Mouse (Mus musculus) testis, adult 2 months (tissue): ENCODE results near the gene Tbx18.

Source experiments
- CTCF ChIP-seq: fragments of 200-500 bp; IDR thresholded peaks from 2 replicates; pipeline ENCODE4 v1.5.1; 2012; ENCODE audit warnings: low read depth, mild to moderate bottlenecking, inconsistent platforms, low read length, moderate library complexity; ENCODE audit not compliant: control insufficient read depth, insufficient read depth, insufficient replicate concordance
- POLR2A ChIP-seq: fragments of 200-500 bp; IDR thresholded peaks from 2 replicates; pipeline ENCODE4 v1.6.1; 2012; ENCODE audit warnings: low read depth, mild to moderate bottlenecking, inconsistent platforms, low read length, moderate library complexity; ENCODE audit not compliant: control insufficient read depth

DNA sequence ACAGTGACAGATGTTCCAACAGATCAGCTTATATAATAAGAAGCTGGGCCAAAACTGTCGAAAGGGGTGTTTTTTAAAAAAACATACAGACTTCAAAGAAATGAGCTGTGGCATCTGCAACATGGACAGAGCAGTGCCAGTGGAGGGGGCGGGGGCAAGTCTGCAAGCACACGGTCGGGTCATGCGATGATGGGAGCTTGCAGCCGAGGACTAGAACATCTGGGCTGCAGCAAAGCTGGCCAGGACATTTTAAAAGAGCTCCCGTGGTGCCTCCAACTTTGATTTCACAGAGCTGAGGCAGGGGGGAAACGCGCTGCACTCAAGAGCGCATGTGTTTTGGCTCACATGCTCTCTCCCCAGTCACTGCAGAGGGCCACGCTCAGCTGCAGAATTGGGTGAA is 48.8 kb downstream of the Tbx18 start:
- TF ChIP-seq CTCF, result no peak
- TF ChIP-seq POLR2A, result no peak
